Comparison of ENCODE assay signal across 8 mouse cellular contexts in the genomic region with DNA sequence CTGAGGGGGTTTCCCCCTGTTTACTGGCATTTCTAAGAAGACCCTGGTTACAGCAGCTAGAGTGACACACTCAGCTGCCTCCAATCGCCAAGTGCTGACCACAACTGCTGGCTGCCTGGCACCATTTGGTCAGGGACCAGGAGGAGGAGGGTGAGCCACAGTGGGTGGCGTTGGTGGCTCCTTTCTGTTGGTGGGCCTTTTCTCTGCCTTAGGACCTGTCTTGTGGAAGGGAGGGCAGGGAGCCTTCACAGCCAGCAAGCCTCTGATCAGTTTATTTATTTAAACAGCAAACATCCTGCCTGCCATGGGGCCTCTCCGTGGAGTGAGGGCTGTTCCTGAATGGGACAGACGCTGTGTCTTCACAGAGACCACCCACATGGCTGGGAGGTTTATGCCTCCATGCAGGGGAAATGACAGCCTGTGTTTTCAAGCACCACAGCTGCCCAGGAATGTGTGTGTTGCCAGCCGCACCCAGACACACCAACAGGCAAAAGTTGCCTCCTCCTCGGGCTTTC.
A peak's percentile ranks its signal among the peaks of the same experiment; 100 is the strongest.
DNase-seq lines count a peak whose midpoint lies in the region; ATAC-seq and TF ChIP-seq lines count a peak whose summit lies in the region.

No protein-coding gene starts in this region.

- H3K36me3 ChIP-seq in hindbrain, embryonic 11.5 days (ENCODE audit: control insufficient read depth, insufficient read depth, low read length): no peaks in the 10 kb centered on the region
- H3K36me3 ChIP-seq in midbrain, embryonic 12.5 days: no peaks in the 10 kb centered on the region

- no peaks in the 10 kb centered on the region for H3K27me3 ChIP-seq in hindbrain, embryonic 11.5 days (ENCODE audit: control insufficient read depth, insufficient read depth, low read length)
- peaks cover 42% of the 10 kb centered on the region for H3K27me3 ChIP-seq in midbrain, embryonic 12.5 days

- peak; percentile 71 for ATAC-seq in hindbrain, embryonic 11.5 days (ENCODE audit: low FRiP score)
- ATAC-seq in midbrain, embryonic 12.5 days (ENCODE audit: low FRiP score, low read depth): no peak

- 0% methylated on average over 6 of the region's 6 CpGs for WGBS in hindbrain, embryonic 11.5 days
- WGBS in midbrain, embryonic 12.5 days: 4% methylated on average over 6 of the region's 6 CpGs

- H3K4me2 ChIP-seq in hindbrain, embryonic 11.5 days (replicated peaks; ENCODE audit: low read depth, low read length): no peak overlapping the region
- H3K4me2 ChIP-seq in midbrain, embryonic 12.5 days (replicated peaks): no peak overlapping the region

- H3K4me1 ChIP-seq in hindbrain, embryonic 11.5 days (replicated peaks; ENCODE audit: control insufficient read depth, insufficient read depth, low read length): peaks cover 5% of the 10 kb centered on the region
- peaks cover 15% of the 10 kb centered on the region for H3K4me1 ChIP-seq in midbrain, embryonic 12.5 days

- 0 out of 2 replicates have a peak overlapping the region, but pooled peaks have one; percentile 12 for H3K9ac ChIP-seq in hindbrain, embryonic 11.5 days (ENCODE audit: low read depth, low read length)
- H3K9ac ChIP-seq in midbrain, embryonic 12.5 days (replicated peaks): 0 out of 2 replicates have a peak overlapping the region, but pooled peaks have one; percentile 4

- no peak overlapping the region for H3K27ac ChIP-seq in gastrocnemius, adult 2 months
- H3K27ac ChIP-seq in hindbrain, embryonic 11.5 days (ENCODE audit: low read depth, low read length): 0 out of 2 replicates have a peak overlapping the region, but pooled peaks have one; percentile 20
- H3K27ac ChIP-seq in midbrain, embryonic 12.5 days (replicated peaks): peak overlapping the region; percentile 35; the same call in 1 of the 2 replicates

- no peak for TF ChIP-seq CTCF in gastrocnemius, adult 2 months (IDR thresholded peaks at IDR 0.05)

- intact Hi-C loops in gastrocnemius, postnatal 14 days (cut with DNase I; ENCODE audit: low total_unique reads): no loop called here
- intact Hi-C loops in gastrocnemius, adult 2 months (cut with DNase I): no loop called here
- intact Hi-C loops in heart, postnatal 36 days (cut with DNase I): no loop called here

- no peaks in the 10 kb centered on the region for H3K9me3 ChIP-seq in hindbrain, embryonic 11.5 days (ENCODE audit: control insufficient read depth, low read length)
- H3K9me3 ChIP-seq in midbrain, embryonic 12.5 days: no peaks in the 10 kb centered on the region

- peak; percentile 11 for DNase-seq in gastrocnemius, postnatal 14 days
- DNase-seq in gastrocnemius, adult 2 months: no peak
- DNase-seq in ES-CJ7 (ENCODE audit: low read depth, low spot score): peak; percentile 72
- peak; percentile 65 for DNase-seq in hindbrain, embryonic 11.5 days (ENCODE audit: low spot score)
- DNase-seq in thymus, postnatal 4 days: no peak
- DNase-seq in layer of hippocampus, adult 8-10 months (ENCODE audit: low spot score in 2 of 2): no peak
- no peak for DNase-seq in heart, postnatal 36 days

- H3K4me3 ChIP-seq in gastrocnemius, adult 2 months: no peak overlapping the region
- no peak overlapping the region for H3K4me3 ChIP-seq in hindbrain, embryonic 11.5 days (ENCODE audit: low read depth, low read length)
- no peak overlapping the region for H3K4me3 ChIP-seq in midbrain, embryonic 12.5 days

Comparison
In these comparisons a context has a peak if more than half of its experiments do, and no peak if none do; other contexts are left out.
1. DNase-seq: peak in gastrocnemius, postnatal 14 days (single experiment), ES-CJ7 (single experiment) and hindbrain, embryonic 11.5 days (single experiment); none in gastrocnemius, adult 2 months (single experiment), thymus, postnatal 4 days (single experiment), layer of hippocampus, adult 8-10 months (0 of 2) and heart, postnatal 36 days (0 of 2).